ENCODE assay signal across 8 mouse cellular contexts in genomic region chr3:102203781-102204721, GRCm38 (mm10). TPM values are rescaled to one million over a fixed set of nuclear protein-coding genes. Genes with fewer than 3 reads are reported as not detected.
DNase-seq lines count a peak whose midpoint lies in the region; ATAC-seq lines count a peak whose summit lies in the region.

Gene Vangl1 (minus strand): TSS chr3:102204693.

- ATAC-seq in forebrain, embryonic 14.5 days = peak; percentile 78

- H3K9ac ChIP-seq in forebrain, embryonic 14.5 days (ENCODE audit: low read length) = peak within 1 kb of the TSS; percentile 66

- intact Hi-C loops in heart, postnatal 25 days (cut with DNase I) = loop anchor here (5.0 kb wide), 2 partner anchors 37 to 72 kb away; no protein-coding TSS in a partner anchor

- H3K36me3 ChIP-seq in forebrain, embryonic 14.5 days (ENCODE audit: control insufficient read depth, insufficient read depth, low read length) = no peaks in the 10 kb centered on the region

- H3K27ac ChIP-seq in forebrain, embryonic 14.5 days (ENCODE audit: low read depth, low read length) = no peak within 1 kb of the TSS

- no peaks in the 10 kb centered on the region for H3K9me3 ChIP-seq in forebrain, embryonic 14.5 days (replicated peaks; ENCODE audit: control insufficient read depth, low read length)

- DNase-seq in MEL-GATA-1-ER (ENCODE audit: extremely low read depth, low read depth) = peak; percentile 59
- peak; percentile 40 for DNase-seq in brain, adult 2 months (ENCODE audit: low read depth, low spot score)
- DNase-seq in forebrain, embryonic 14.5 days (ENCODE audit: low spot score) = peak; percentile 61
- peak; percentile 70 for DNase-seq in heart, postnatal 25 days (ENCODE audit: low spot score)
- DNase-seq in large intestine, adult 2 months (ENCODE audit: low read depth, low spot score) = peak; percentile 33
- peak; percentile 69 for DNase-seq in lung, postnatal 25 days (ENCODE audit: low spot score)
- DNase-seq in right cerebral cortex, postnatal 14 days = peak; percentile 54
- DNase-seq in thymus, postnatal 36 days = no peak

- H3K4me3 ChIP-seq in forebrain, embryonic 14.5 days (ENCODE audit: low read depth, low read length) = peak within 1 kb of the TSS; percentile 56

- WGBS in forebrain, embryonic 14.5 days = under 1% methylated on average over 75 of the region's 95 CpGs
- 1% methylated on average over 90 of the region's 95 CpGs for WGBS in large intestine, adult 2 months

- peaks cover 12% of the 10 kb centered on the region for H3K4me1 ChIP-seq in forebrain, embryonic 14.5 days (ENCODE audit: control insufficient read depth, insufficient read depth, low read length)

- peak within 1 kb of the TSS; percentile 97 for H3K4me2 ChIP-seq in forebrain, embryonic 14.5 days (ENCODE audit: low read length)

- H3K27me3 ChIP-seq in forebrain, embryonic 14.5 days (replicated peaks; ENCODE audit: control insufficient read depth, insufficient read depth, low read length) = peaks cover 52% of the 10 kb centered on the region

RNA-seq across cellular contexts. Expression of gene Vangl1, which starts in this region (rescaled TPM):
- 4.6 and 6.2 TPM in 2 replicates for polyA plus RNA-seq in forebrain, embryonic 14.5 days (2014; fragmentation: Nextera tagmentation; extraction: Ambion mirVana)
- 10 to 100 TPM; 11.3 to 12.9 TPM for total RNA-seq in heart, postnatal 25 days (2021)
- 6.5 and 7.8 TPM in 2 replicates for polyA plus RNA-seq in large intestine, adult 2 months (2012; rRNA removed)

Comparison
In these comparisons a context has a peak if more than half of its experiments do, and no peak if none do; other contexts are left out.
1. DNase-seq: peak in MEL-GATA-1-ER (single experiment), brain, adult 2 months (single experiment), forebrain, embryonic 14.5 days (single experiment), heart, postnatal 25 days (single experiment), large intestine, adult 2 months (single experiment), lung, postnatal 25 days (single experiment) and right cerebral cortex, postnatal 14 days (single experiment); none in thymus, postnatal 36 days (0 of 2).